Mouse (Mus musculus): ENCODE results near the gene Ubtf. TPM values are rescaled to one million over a fixed set of nuclear protein-coding genes. Genes with fewer than 3 reads are reported as not detected.

Gene Ubtf
- polyA plus RNA-seq, 1 experiment from 2014 or later = 86.1 TPM

GRCm38 (mm10) chr11:102342742-102343141, 23.2 kb upstream of the Ubtf start:
- Histone ChIP-seq H3K9ac (no peak overlapping the region), H3K4me3 (no peak overlapping the region), H3K27me3 (no peaks in the 10 kb centered on the region), H3K4me2 (no peak overlapping the region), H3K27ac (no peak overlapping the region), H3K9me3 (no peaks in the 10 kb centered on the region), H3K4me1 (peaks cover 18% of the 10 kb centered on the region), H3K36me3 (no peaks in the 10 kb centered on the region)
- 63% methylated on average over 12 of the region's 12 CpGs for WGBS
- no peak for ATAC-seq (ENCODE audit: borderline replicate concordance, extremely low read depth, low FRiP score, low TSS enrichment)

GRCm38 (mm10) chr11:102341101-102341500, 21.6 kb upstream of the Ubtf start:
- Histone ChIP-seq H3K4me2 (no peak overlapping the region), H3K27me3 (no peaks in the 10 kb centered on the region), H3K27ac (no peak overlapping the region), H3K4me1 (peaks cover 19% of the 10 kb centered on the region), H3K36me3 (no peaks in the 10 kb centered on the region), H3K9me3 (no peaks in the 10 kb centered on the region), H3K9ac (no peak overlapping the region), H3K4me3 (no peak overlapping the region)
- no peak for ATAC-seq (ENCODE audit: borderline replicate concordance, extremely low read depth, low FRiP score, low TSS enrichment)
- WGBS = 85% methylated on average over 4 of the region's 4 CpGs

- H3K9me3 ChIP-seq = no peaks in the 10 kb centered on the region
- peak overlapping the region; percentile 75; the same call in 1 of the 2 replicates for H3K27ac ChIP-seq
- no peak for ATAC-seq (ENCODE audit: borderline replicate concordance, extremely low read depth, low FRiP score, low TSS enrichment)
- no peak overlapping the region for H3K4me3 ChIP-seq
- no peaks in the 10 kb centered on the region for H3K36me3 ChIP-seq
- H3K9ac ChIP-seq = no peak overlapping the region
- no peaks in the 10 kb centered on the region for H3K27me3 ChIP-seq
- no peak overlapping the region for H3K4me2 ChIP-seq
- 57% methylated on average over 4 of the region's 4 CpGs for WGBS
- H3K4me1 ChIP-seq = peaks cover 24% of the 10 kb centered on the region
These were observed 20.1 kb upstream of the Ubtf start for GRCm38 (mm10) chr11:102339624-102340023.

GRCm38 (mm10) chr11:102339195-102339594, 19.7 kb upstream of the Ubtf start:
- Histone ChIP-seq H3K9ac (no peak overlapping the region), H3K36me3 (no peaks in the 10 kb centered on the region), H3K27ac (peak overlapping the region; percentile 75), H3K4me1 (peaks cover 24% of the 10 kb centered on the region), H3K9me3 (no peaks in the 10 kb centered on the region), H3K27me3 (no peaks in the 10 kb centered on the region), H3K4me3 (no peak overlapping the region), H3K4me2 (no peak overlapping the region)
- ATAC-seq (ENCODE audit: borderline replicate concordance, extremely low read depth, low FRiP score, low TSS enrichment) = peak; percentile 84
- WGBS = 51% methylated on average over 11 of the region's 11 CpGs

DNA sequence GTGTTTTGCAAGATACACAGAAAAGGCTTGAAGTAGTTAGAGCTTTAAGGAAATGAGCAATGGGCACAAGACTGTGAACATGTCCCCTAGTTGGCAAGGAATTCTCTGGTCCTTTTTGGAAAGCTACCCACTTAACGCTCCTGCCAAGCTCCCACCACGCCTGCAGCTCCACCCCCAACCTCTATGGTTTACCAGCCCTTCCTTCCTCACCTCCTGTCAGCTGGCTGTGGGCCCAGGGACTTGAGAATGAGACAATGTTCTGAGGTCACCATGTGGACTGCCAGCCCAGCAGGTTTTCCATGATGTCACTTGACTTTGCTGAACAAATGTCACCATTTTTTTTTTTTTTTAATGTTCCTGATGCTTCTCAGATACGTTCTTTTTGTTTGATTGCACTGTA, 19.0 kb upstream of the Ubtf start:
- WGBS = 18% methylated on average over 3 of the region's 3 CpGs
- H3K27ac ChIP-seq = peak overlapping the region; percentile 75
- H3K4me3 ChIP-seq = no peak overlapping the region
- H3K27me3 ChIP-seq = no peaks in the 10 kb centered on the region
- H3K9ac ChIP-seq = no peak overlapping the region
- H3K36me3 ChIP-seq = no peaks in the 10 kb centered on the region
- no peaks in the 10 kb centered on the region for H3K9me3 ChIP-seq
- ATAC-seq (ENCODE audit: borderline replicate concordance, extremely low read depth, low FRiP score, low TSS enrichment) = peak; percentile 84
- H3K4me1 ChIP-seq = peaks cover 24% of the 10 kb centered on the region
- H3K4me2 ChIP-seq = no peak overlapping the region

GRCm38 (mm10) chr11:102337921-102338320, 18.4 kb upstream of the Ubtf start:
- Histone ChIP-seq H3K27ac (no peak overlapping the region), H3K4me1 (peaks cover 24% of the 10 kb centered on the region), H3K4me2 (no peak overlapping the region), H3K4me3 (no peak overlapping the region), H3K9me3 (no peaks in the 10 kb centered on the region), H3K36me3 (no peaks in the 10 kb centered on the region), H3K27me3 (no peaks in the 10 kb centered on the region), H3K9ac (no peak overlapping the region)
- ATAC-seq (ENCODE audit: borderline replicate concordance, extremely low read depth, low FRiP score, low TSS enrichment) = no peak
- 63% methylated on average over 1 of the region's 1 CpGs for WGBS

- Histone ChIP-seq H3K4me1 (peaks cover 24% of the 10 kb centered on the region), H3K4me3 (no peak overlapping the region), H3K36me3 (no peaks in the 10 kb centered on the region), H3K4me2 (no peak overlapping the region), H3K9ac (no peak overlapping the region), H3K9me3 (no peaks in the 10 kb centered on the region), H3K27me3 (no peaks in the 10 kb centered on the region), H3K27ac (no peak overlapping the region)
- WGBS = 69% methylated on average over 1 of the region's 1 CpGs
- ATAC-seq (ENCODE audit: borderline replicate concordance, extremely low read depth, low FRiP score, low TSS enrichment) = no peak
These were observed 16.6 kb upstream of the Ubtf start for GRCm38 (mm10) chr11:102336191-102336590.

- H3K9ac ChIP-seq = no peak overlapping the region
- no peaks in the 10 kb centered on the region for H3K27me3 ChIP-seq
- H3K4me3 ChIP-seq = no peak overlapping the region
- H3K4me1 ChIP-seq = peaks cover 24% of the 10 kb centered on the region
- no peak overlapping the region for H3K4me2 ChIP-seq
- no peaks in the 10 kb centered on the region for H3K36me3 ChIP-seq
- no peaks in the 10 kb centered on the region for H3K9me3 ChIP-seq
- H3K27ac ChIP-seq = no peak overlapping the region
- no peak for ATAC-seq (ENCODE audit: borderline replicate concordance, extremely low read depth, low FRiP score, low TSS enrichment)
- 27% methylated on average over 9 of the region's 9 CpGs for WGBS
These were observed 15.6 kb upstream of the Ubtf start for GRCm38 (mm10) chr11:102334973-102335700.

DNA sequence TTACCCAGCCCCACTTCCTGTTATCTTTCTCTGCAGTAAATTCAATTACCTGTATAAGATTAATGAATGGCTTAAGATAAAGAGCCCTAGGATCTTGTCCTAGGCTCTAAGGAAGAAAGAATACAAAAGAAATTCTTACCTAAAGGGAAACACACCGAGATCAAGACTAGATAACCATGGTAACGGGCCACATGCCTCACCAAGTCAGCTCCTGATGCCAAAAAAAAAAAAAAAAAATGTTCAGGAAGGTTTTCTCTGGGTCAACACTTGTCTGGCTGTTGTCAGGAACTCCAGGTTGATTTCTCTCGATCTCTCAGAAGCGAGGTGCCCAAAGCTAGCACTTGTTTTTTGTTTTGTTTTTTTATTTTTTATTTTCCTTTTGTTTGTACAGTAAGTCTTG, 14.5 kb upstream of the Ubtf start:
- ATAC-seq (ENCODE audit: borderline replicate concordance, extremely low read depth, low FRiP score, low TSS enrichment) = no peak
- Histone ChIP-seq H3K4me3 (no peak overlapping the region), H3K36me3 (no peaks in the 10 kb centered on the region), H3K4me2 (no peak overlapping the region), H3K4me1 (peaks cover 16% of the 10 kb centered on the region), H3K27me3 (no peaks in the 10 kb centered on the region), H3K9ac (no peak overlapping the region), H3K9me3 (no peaks in the 10 kb centered on the region), H3K27ac (no peak overlapping the region)
- 38% methylated on average over 4 of the region's 4 CpGs for WGBS

GRCm38 (mm10) chr11:102333061-102333460, 13.5 kb upstream of the Ubtf start:
- no peak overlapping the region for H3K27ac ChIP-seq
- no peaks in the 10 kb centered on the region for H3K9me3 ChIP-seq
- no peaks in the 10 kb centered on the region for H3K36me3 ChIP-seq
- no peak for ATAC-seq (ENCODE audit: borderline replicate concordance, extremely low read depth, low FRiP score, low TSS enrichment)
- H3K27me3 ChIP-seq = no peaks in the 10 kb centered on the region
- H3K4me1 ChIP-seq = peaks cover 9% of the 10 kb centered on the region; the same call in 1 of the 2 replicates
- no peak overlapping the region for H3K4me3 ChIP-seq
- H3K4me2 ChIP-seq = no peak overlapping the region
- H3K9ac ChIP-seq = no peak overlapping the region

- Histone ChIP-seq H3K27me3 (no peaks in the 10 kb centered on the region), H3K4me1 (peaks cover 4% of the 10 kb centered on the region; the same call in 1 of the 2 replicates), H3K4me2 (no peak overlapping the region), H3K27ac (no peak overlapping the region), H3K9ac (no peak overlapping the region), H3K36me3 (no peaks in the 10 kb centered on the region), H3K9me3 (no peaks in the 10 kb centered on the region), H3K4me3 (no peak overlapping the region)
- WGBS = 36% methylated on average over 4 of the region's 4 CpGs
- no peak for ATAC-seq (ENCODE audit: borderline replicate concordance, extremely low read depth, low FRiP score, low TSS enrichment)
These were observed 12.3 kb upstream of the Ubtf start for GRCm38 (mm10) chr11:102331806-102332205.

GRCm38 (mm10) chr11:102330039-102330438, 10.5 kb upstream of the Ubtf start:
- H3K9me3 ChIP-seq = no peaks in the 10 kb centered on the region
- ATAC-seq (ENCODE audit: borderline replicate concordance, extremely low read depth, low FRiP score, low TSS enrichment) = no peak
- no peak overlapping the region for H3K4me3 ChIP-seq
- H3K36me3 ChIP-seq = no peaks in the 10 kb centered on the region
- no peaks in the 10 kb centered on the region for H3K27me3 ChIP-seq
- 70% methylated on average over 3 of the region's 3 CpGs for WGBS
- H3K4me2 ChIP-seq = no peak overlapping the region
- H3K9ac ChIP-seq = no peak overlapping the region
- no peaks in the 10 kb centered on the region for H3K4me1 ChIP-seq
- no peak overlapping the region for H3K27ac ChIP-seq

DNA sequence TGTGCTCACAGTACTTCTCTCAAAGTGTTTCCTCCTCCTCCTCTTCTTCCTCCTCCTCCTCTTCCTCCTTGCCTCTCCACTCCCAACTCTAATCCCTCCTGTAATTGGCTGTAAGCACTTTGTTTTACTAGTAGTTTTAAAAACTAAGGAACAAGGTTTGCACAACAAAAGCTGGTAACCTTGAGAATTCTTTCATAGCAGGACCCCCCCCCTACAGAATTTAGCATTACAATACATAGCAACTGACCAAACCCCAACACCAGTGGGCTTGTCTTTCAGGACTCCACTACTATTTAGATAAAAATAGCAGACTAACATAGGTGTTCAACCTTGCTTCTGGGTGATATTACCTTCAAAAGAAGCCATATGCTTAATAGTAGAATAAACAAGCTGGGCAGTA, 10.0 kb upstream of the Ubtf start:
- H3K36me3 ChIP-seq = no peaks in the 10 kb centered on the region
- ATAC-seq (ENCODE audit: borderline replicate concordance, extremely low read depth, low FRiP score, low TSS enrichment) = no peak
- no peaks in the 10 kb centered on the region for H3K27me3 ChIP-seq
- no peak overlapping the region for H3K4me3 ChIP-seq
- no peak overlapping the region for H3K9ac ChIP-seq
- H3K27ac ChIP-seq = no peak overlapping the region
- H3K4me1 ChIP-seq = no peaks in the 10 kb centered on the region
- H3K4me2 ChIP-seq = no peak overlapping the region
- no peaks in the 10 kb centered on the region for H3K9me3 ChIP-seq

All from lung, embryonic 15.5 days (tissue).